Mouse (Mus musculus) embryonic fibroblast, embryonic 13.5 days (primary cell): ENCODE data around the gene Gtpbp6.

Source experiments
- CTCF ChIP-seq: IDR thresholded peaks from 2 replicates; pipeline ENCODE4 v1.5.1; 2011; ENCODE audit warnings: mild to moderate bottlenecking, control low read depth, low read length, moderate library complexity, borderline replicate concordance; ENCODE audit not compliant: insufficient read depth
- POLR2A ChIP-seq: IDR thresholded peaks from 2 replicates; pipeline ENCODE4 v1.6.1; 2011; ENCODE audit warnings: low read depth, mild to moderate bottlenecking, control low read depth, low read length, moderate library complexity

- TF ChIP-seq CTCF (no peak), POLR2A (no peak)
Observed at GRCm38 (mm10) chr5:110139325-110139724, 31.3 kb upstream of the Gtpbp6 start.
